Mouse (Mus musculus): Measurements from ENCODE around the gene Sertad1. TPM values are rescaled to one million over a fixed set of nuclear protein-coding genes. Genes with fewer than 3 reads are reported as not detected.
"Not testable (repeated sequence)": the region's sequence is repeated elsewhere in the genome, so short reads cannot be mapped to it uniquely, and the experiment has no call there.

Sertad1 gene
- polyA plus RNA-seq, 1 experiment: 50.7 TPM

- Histone ChIP-seq H3K4me1 (ENCODE audit: control insufficient read depth, insufficient read depth, low read length) (peaks cover 21% of the 10 kb centered on the region), H3K4me3 (replicated peaks; ENCODE audit: extremely low read depth, low read depth, low read length) (no peak overlapping the region)
- DNase-seq: peak; percentile 46
- TF ChIP-seq POLR2A (IDR thresholded peaks at IDR 0.05; ENCODE audit: borderline replicate concordance, extremely low read depth, low read depth, low read length): no peak
- no peak for TF ChIP-seq CTCF (IDR thresholded peaks at IDR 0.05; ENCODE audit: insufficient read depth, low read length)
- 49% methylated on average over 7 of the region's 7 CpGs for WGBS
Measured at GRCm38 (mm10) chr7:27491856-27492255, 5.1 kb downstream of the Sertad1 start.

- TF ChIP-seq CTCF (IDR thresholded peaks at IDR 0.05; ENCODE audit: insufficient read depth, low read length): no peak
- no peak for TF ChIP-seq POLR2A (IDR thresholded peaks at IDR 0.05; ENCODE audit: borderline replicate concordance, extremely low read depth, low read depth, low read length)
- WGBS: 25% methylated on average over 3 of the region's 3 CpGs
- no peak for DNase-seq
- Histone ChIP-seq H3K4me1 (ENCODE audit: control insufficient read depth, insufficient read depth, low read length) (peaks cover 21% of the 10 kb centered on the region), H3K4me3 (replicated peaks; ENCODE audit: extremely low read depth, low read depth, low read length) (no peak overlapping the region)
Measured at GRCm38 (mm10) chr7:27493022-27493421, 6.3 kb downstream of the Sertad1 start.

GRCm38 (mm10) chr7:27493450-27493849, 6.7 kb downstream of the Sertad1 start:
- TF ChIP-seq POLR2A (IDR thresholded peaks at IDR 0.05; ENCODE audit: borderline replicate concordance, extremely low read depth, low read depth, low read length): no peak
- TF ChIP-seq CTCF (IDR thresholded peaks at IDR 0.05; ENCODE audit: insufficient read depth, low read length): no peak
- DNase-seq: no peak
- Histone ChIP-seq H3K4me3 (replicated peaks; ENCODE audit: extremely low read depth, low read depth, low read length) (no peak overlapping the region), H3K4me1 (ENCODE audit: control insufficient read depth, insufficient read depth, low read length) (peaks cover 18% of the 10 kb centered on the region)
- WGBS: 46% methylated on average over 5 of the region's 5 CpGs

GRCm38 (mm10) chr7:27494659-27495367, 8.1 kb downstream of the Sertad1 start:
- H3K4me1 ChIP-seq (ENCODE audit: control insufficient read depth, insufficient read depth, low read length): peaks cover 11% of the 10 kb centered on the region
- not testable (repeated sequence) for DNase-seq; H3K4me3 ChIP-seq (replicated peaks; ENCODE audit: extremely low read depth, low read depth, low read length)
- WGBS: 92% methylated on average over 8 of the region's 9 CpGs

- Histone ChIP-seq H3K4me1 (ENCODE audit: control insufficient read depth, insufficient read depth, low read length) (peaks cover 3% of the 10 kb centered on the region; the same call in 1 of the 2 replicates), H3K4me3 (replicated peaks; ENCODE audit: extremely low read depth, low read depth, low read length) (peak within 1 kb of the TSS; percentile 72)
- TF ChIP-seq CTCF (IDR thresholded peaks at IDR 0.05; ENCODE audit: insufficient read depth, low read length): no peak
- TF ChIP-seq POLR2A (IDR thresholded peaks at IDR 0.05; ENCODE audit: borderline replicate concordance, extremely low read depth, low read depth, low read length): peak; percentile 77
- 22% methylated on average over 3 of the region's 3 CpGs for WGBS
- DNase-seq: no peak
Measured at GRCm38 (mm10) chr7:27499036-27499435, 12.3 kb downstream of the Sertad1 start, which contains the start of gene Prx. TSS of gene Prx (plus strand) at chr7:27499324.

GRCm38 (mm10) chr7:27501620-27502019, 14.9 kb downstream of the Sertad1 start:
- DNase-seq: no peak
- Histone ChIP-seq H3K4me1 (ENCODE audit: control insufficient read depth, insufficient read depth, low read length) (peaks cover 3% of the 10 kb centered on the region; the same call in 1 of the 2 replicates), H3K4me3 (replicated peaks; ENCODE audit: extremely low read depth, low read depth, low read length) (peak overlapping the region; percentile 34)
- WGBS: 34% methylated on average over 4 of the region's 4 CpGs
- TF ChIP-seq POLR2A (IDR thresholded peaks at IDR 0.05; ENCODE audit: borderline replicate concordance, extremely low read depth, low read depth, low read length) (no peak), CTCF (IDR thresholded peaks at IDR 0.05; ENCODE audit: insufficient read depth, low read length) (no peak)

- Histone ChIP-seq H3K4me1 (ENCODE audit: control insufficient read depth, insufficient read depth, low read length) (no peaks in the 10 kb centered on the region), H3K4me3 (replicated peaks; ENCODE audit: extremely low read depth, low read depth, low read length) (no peak overlapping the region)
- WGBS: 25% methylated on average over 9 of the region's 9 CpGs
- DNase-seq: no peak
- TF ChIP-seq POLR2A (IDR thresholded peaks at IDR 0.05; ENCODE audit: borderline replicate concordance, extremely low read depth, low read depth, low read length) (no peak), CTCF (IDR thresholded peaks at IDR 0.05; ENCODE audit: insufficient read depth, low read length) (no peak)
Measured at GRCm38 (mm10) chr7:27506765-27507370, 20.2 kb downstream of the Sertad1 start.

- 2% methylated on average over 54 of the region's 54 CpGs for WGBS
Measured at GRCm38 (mm10) chr7:27507711-27508647, 21.3 kb downstream of the Sertad1 start.

GRCm38 (mm10) chr7:27508648-27509005, 21.9 kb downstream of the Sertad1 start:
- no peaks in the 10 kb centered on the region for H3K4me1 ChIP-seq (ENCODE audit: control insufficient read depth, insufficient read depth, low read length)
- DNase-seq: peak; percentile 51
- no peak overlapping the region for H3K4me3 ChIP-seq (replicated peaks; ENCODE audit: extremely low read depth, low read depth, low read length)
- 18% methylated on average over 6 of the region's 6 CpGs for WGBS
- TF ChIP-seq POLR2A (IDR thresholded peaks at IDR 0.05; ENCODE audit: borderline replicate concordance, extremely low read depth, low read depth, low read length) (no peak), CTCF (IDR thresholded peaks at IDR 0.05; ENCODE audit: insufficient read depth, low read length) (peak; percentile 80)

More at GRCm38 (mm10) chr7:27507711-27508647, 21.3 kb downstream of the Sertad1 start:
- peak; percentile 99 for DNase-seq
- Histone ChIP-seq H3K4me3 (replicated peaks; ENCODE audit: extremely low read depth, low read depth, low read length) (peak overlapping the region; percentile 89), H3K4me1 (ENCODE audit: control insufficient read depth, insufficient read depth, low read length) (no peaks in the 10 kb centered on the region)
- TF ChIP-seq CTCF (IDR thresholded peaks at IDR 0.05; ENCODE audit: insufficient read depth, low read length) (no peak), POLR2A (IDR thresholded peaks at IDR 0.05; ENCODE audit: borderline replicate concordance, extremely low read depth, low read depth, low read length) (peak; percentile 95)

All from lung, adult 2 months (tissue).